Mouse (Mus musculus): ENCODE measurements around the gene Gal3st2. TPM values are rescaled to one million over a fixed set of nuclear protein-coding genes. Genes with fewer than 3 reads are reported as not detected.
"Not testable (repeated sequence)": the region's sequence is repeated elsewhere in the genome, so short reads cannot be mapped to it uniquely, and the experiment has no call there.

Gene Gal3st2
- total and polyA plus RNA-seq, 3 experiments = not detected

- Histone ChIP-seq H3K4me1 (ENCODE audit: control insufficient read depth in 1 of 2, insufficient read depth in 2 of 2, low read length in 2 of 2) (no peaks in the 10 kb centered on the region), H3K36me3 (ENCODE audit: control insufficient read depth in 1 of 2, insufficient read depth in 2 of 2, low read length in 2 of 2) (no peaks in the 10 kb centered on the region), H3K27me3 (ENCODE audit: control insufficient read depth in 1 of 2, insufficient read depth in 2 of 2, low read length in 2 of 2) (no peaks in the 10 kb centered on the region), H3K4me3 (ENCODE audit: control insufficient read depth in 1 of 2, insufficient read depth in 1 of 2, low read depth in 2 of 2, low read length in 2 of 2) (no peak overlapping the region), H3K27ac (ENCODE audit: control insufficient read depth, low read depth, low read length) (no peak overlapping the region), H3K79me2 (ENCODE audit: control insufficient read depth, insufficient read depth, low read length, poor library complexity) (no peaks in the 10 kb centered on the region), H3K9ac (ENCODE audit: control insufficient read depth, low read depth, low read length, poor library complexity, severe bottlenecking) (no peak overlapping the region), H3K9me3 (replicated peaks; ENCODE audit: insufficient read depth, low read length) (no peaks in the 10 kb centered on the region)
- TF ChIP-seq MAFK (IDR thresholded peaks at IDR 0.05; ENCODE audit: borderline replicate concordance, low read depth, low read length) (no peak), ZMIZ1 (IDR thresholded peaks at IDR 0.05; ENCODE audit: low read depth, low read length) (no peak)
- no peak for DNase-seq (ENCODE audit: low read depth, low spot score)
Observed at GRCm38 (mm10) chr1:93859619-93860018, 1.5 kb upstream of the Gal3st2 start.

GRCm38 (mm10) chr1:93871594-93872105 lies 10.5 kb downstream of the Gal3st2 start:
- not testable (repeated sequence) for H3K36me3 ChIP-seq (ENCODE audit: control insufficient read depth in 1 of 2, insufficient read depth in 2 of 2, low read length in 2 of 2); H3K79me2 ChIP-seq (ENCODE audit: control insufficient read depth, insufficient read depth, low read length, poor library complexity); DNase-seq (ENCODE audit: low read depth, low spot score); H3K4me3 ChIP-seq (ENCODE audit: control insufficient read depth in 1 of 2, insufficient read depth in 1 of 2, low read depth in 2 of 2, low read length in 2 of 2); H3K9ac ChIP-seq (ENCODE audit: control insufficient read depth, low read depth, low read length, poor library complexity, severe bottlenecking); H3K9me3 ChIP-seq (replicated peaks; ENCODE audit: insufficient read depth, low read length); H3K27ac ChIP-seq (ENCODE audit: control insufficient read depth, low read depth, low read length); H3K4me1 ChIP-seq (ENCODE audit: control insufficient read depth in 1 of 2, insufficient read depth in 2 of 2, low read length in 2 of 2); H3K27me3 ChIP-seq (ENCODE audit: control insufficient read depth in 1 of 2, insufficient read depth in 2 of 2, low read length in 2 of 2)

- not testable (repeated sequence) for H3K79me2 ChIP-seq (ENCODE audit: control insufficient read depth, insufficient read depth, low read length, poor library complexity); H3K9me3 ChIP-seq (replicated peaks; ENCODE audit: insufficient read depth, low read length); H3K27ac ChIP-seq (ENCODE audit: control insufficient read depth, low read depth, low read length); H3K4me1 ChIP-seq (ENCODE audit: control insufficient read depth in 1 of 2, insufficient read depth in 2 of 2, low read length in 2 of 2); H3K36me3 ChIP-seq (ENCODE audit: control insufficient read depth in 1 of 2, insufficient read depth in 2 of 2, low read length in 2 of 2); DNase-seq (ENCODE audit: low read depth, low spot score); H3K27me3 ChIP-seq (ENCODE audit: control insufficient read depth in 1 of 2, insufficient read depth in 2 of 2, low read length in 2 of 2); H3K9ac ChIP-seq (ENCODE audit: control insufficient read depth, low read depth, low read length, poor library complexity, severe bottlenecking); H3K4me3 ChIP-seq (ENCODE audit: control insufficient read depth in 1 of 2, insufficient read depth in 1 of 2, low read depth in 2 of 2, low read length in 2 of 2)
Observed at GRCm38 (mm10) chr1:93874405-93874804, 13.3 kb downstream of the Gal3st2 start.

GRCm38 (mm10) chr1:93881778-93882177 lies 20.7 kb downstream of the Gal3st2 start:
- H3K27ac ChIP-seq (ENCODE audit: control insufficient read depth, low read depth, low read length); H3K79me2 ChIP-seq (ENCODE audit: control insufficient read depth, insufficient read depth, low read length, poor library complexity); H3K27me3 ChIP-seq (ENCODE audit: control insufficient read depth in 1 of 2, insufficient read depth in 2 of 2, low read length in 2 of 2); H3K4me1 ChIP-seq (ENCODE audit: control insufficient read depth in 1 of 2, insufficient read depth in 2 of 2, low read length in 2 of 2); H3K4me3 ChIP-seq (ENCODE audit: control insufficient read depth in 1 of 2, insufficient read depth in 1 of 2, low read depth in 2 of 2, low read length in 2 of 2); DNase-seq (ENCODE audit: low read depth, low spot score); H3K9ac ChIP-seq (ENCODE audit: control insufficient read depth, low read depth, low read length, poor library complexity, severe bottlenecking); H3K36me3 ChIP-seq (ENCODE audit: control insufficient read depth in 1 of 2, insufficient read depth in 2 of 2, low read length in 2 of 2); H3K9me3 ChIP-seq (replicated peaks; ENCODE audit: insufficient read depth, low read length): not testable (repeated sequence)

- peak; percentile 18 for DNase-seq (ENCODE audit: low read depth, low spot score)
- H3K36me3 ChIP-seq (ENCODE audit: control insufficient read depth in 1 of 2, insufficient read depth in 2 of 2, low read length in 2 of 2); H3K79me2 ChIP-seq (ENCODE audit: control insufficient read depth, insufficient read depth, low read length, poor library complexity); H3K4me1 ChIP-seq (ENCODE audit: control insufficient read depth in 1 of 2, insufficient read depth in 2 of 2, low read length in 2 of 2); H3K4me3 ChIP-seq (ENCODE audit: control insufficient read depth in 1 of 2, insufficient read depth in 1 of 2, low read depth in 2 of 2, low read length in 2 of 2); H3K9ac ChIP-seq (ENCODE audit: control insufficient read depth, low read depth, low read length, poor library complexity, severe bottlenecking); H3K27ac ChIP-seq (ENCODE audit: control insufficient read depth, low read depth, low read length); H3K27me3 ChIP-seq (ENCODE audit: control insufficient read depth in 1 of 2, insufficient read depth in 2 of 2, low read length in 2 of 2); H3K9me3 ChIP-seq (replicated peaks; ENCODE audit: insufficient read depth, low read length): not testable (repeated sequence)
- TF ChIP-seq CTCF (IDR thresholded peaks at IDR 0.05 in 2 of 3, conservative IDR thresholded peaks at IDR 0.05 in 1 of 3; ENCODE audit: control insufficient read depth in 1 of 3, insufficient read depth in 1 of 3, low read depth in 2 of 3, low read length in 3 of 3, poor library complexity in 1 of 3, severe bottlenecking in 1 of 3) = peak; percentile 29 to 38 (median 30); a peak in 5 of 6 replicates
- TF ChIP-seq SMC3 (IDR thresholded peaks at IDR 0.05; ENCODE audit: low read depth, low read length) = peak; percentile 20; the same call in 1 of the 2 replicates
- peak; percentile 26; the same call in 1 of the 2 replicates for TF ChIP-seq ZNF384 (IDR thresholded peaks at IDR 0.05; ENCODE audit: low read depth, low read length)
Observed at GRCm38 (mm10) chr1:93890936-93891335, 29.8 kb downstream of the Gal3st2 start.

GRCm38 (mm10) chr1:93897395-93897794 lies 36.3 kb downstream of the Gal3st2 start:
- not testable (repeated sequence) for H3K4me3 ChIP-seq (ENCODE audit: control insufficient read depth in 1 of 2, insufficient read depth in 1 of 2, low read depth in 2 of 2, low read length in 2 of 2); H3K27me3 ChIP-seq (ENCODE audit: control insufficient read depth in 1 of 2, insufficient read depth in 2 of 2, low read length in 2 of 2); H3K9ac ChIP-seq (ENCODE audit: control insufficient read depth, low read depth, low read length, poor library complexity, severe bottlenecking); H3K4me1 ChIP-seq (ENCODE audit: control insufficient read depth in 1 of 2, insufficient read depth in 2 of 2, low read length in 2 of 2); H3K36me3 ChIP-seq (ENCODE audit: control insufficient read depth in 1 of 2, insufficient read depth in 2 of 2, low read length in 2 of 2); H3K9me3 ChIP-seq (replicated peaks; ENCODE audit: insufficient read depth, low read length); H3K27ac ChIP-seq (ENCODE audit: control insufficient read depth, low read depth, low read length); DNase-seq (ENCODE audit: low read depth, low spot score); H3K79me2 ChIP-seq (ENCODE audit: control insufficient read depth, insufficient read depth, low read length, poor library complexity)
